Mouse (Mus musculus) ovary, adult 2 months (tissue): ENCODE data around the gene Gm20219. TPM values are rescaled to one million over a fixed set of nuclear protein-coding genes. Genes with fewer than 3 reads are reported as not detected.

Source experiments
- polyA plus RNA-seq: library from polyadenylated mRNA; depleted of rRNA; stranded (reverse); fragments of >200 nt; gene quantifications from 2 replicates; pipeline ENCODE4 v1.2.3, GENCODE M21; 2012; rRNA removed

Gm20219 gene
- 8.1 TPM in 2 replicates for polyA plus RNA-seq

DNA sequence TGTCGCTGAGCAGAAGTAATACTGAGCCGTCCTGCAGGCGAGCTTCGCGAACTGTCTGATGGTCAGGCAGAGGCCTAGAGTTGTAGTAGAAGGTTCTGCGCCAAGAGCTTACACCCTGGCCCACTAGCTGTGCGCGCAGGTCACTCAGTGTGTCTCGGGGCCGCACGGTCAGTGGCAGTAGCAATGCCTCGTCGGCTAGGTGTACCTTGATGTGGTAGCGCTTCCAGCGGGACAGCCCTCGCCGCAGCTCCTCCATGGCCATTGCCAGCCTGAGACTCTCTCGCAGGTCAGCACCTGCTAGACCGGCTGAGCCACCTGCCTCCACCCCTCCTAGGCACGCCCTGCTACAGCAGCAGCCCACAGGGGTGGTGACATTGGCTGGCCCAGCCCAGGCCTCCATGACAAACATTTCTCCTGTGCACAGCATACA, at the start of gene Gm20219:
Gm20219 (minus strand) TSS at position 266 of the 430 bp plus-strand sequence.

GRCm38 (mm10) chr17:56584257-56585130, 30.3 kb upstream of the Gm20219 start, which contains the start of the genes Safb2 and Safb:
Gene Safb2, minus strand, starts transcription at chr17:56584585.
Gene Safb, plus strand, starts transcription at chr17:56584825.

GRCm38 (mm10) chr17:56512310-56512709, 41.9 kb downstream of the Gm20219 start, which contains the start of gene Znrf4:
Gene Znrf4, minus strand, starts transcription at chr17:56512431.

Other genes starting within 250 kb of the Gm20219 start
- 75.5 and 81.9 TPM in 2 replicates for gene Kdm4b, start 228.3 kb downstream of the Gm20219 start, polyA plus RNA-seq
- gene Ptprs, start 77.9 kb downstream of the Gm20219 start, polyA plus RNA-seq, result 427 and 461 TPM in 2 replicates
- gene Znrf4, start 42.0 kb downstream of the Gm20219 start, polyA plus RNA-seq, result not detected in 2 replicates
- 111 and 114 TPM in 2 replicates for gene Safb2, start 30.2 kb upstream of the Gm20219 start, polyA plus RNA-seq
- gene Safb, start 30.4 kb upstream of the Gm20219 start, polyA plus RNA-seq, result 93.0 and 103 TPM in 2 replicates
- 157 and 222 TPM in 2 replicates for gene 2410015M20Rik, start 55.4 kb upstream of the Gm20219 start, polyA plus RNA-seq
- gene Rpl36, start 59.0 kb upstream of the Gm20219 start, polyA plus RNA-seq, result 3,601 and 4,599 TPM in 2 replicates
- gene Lonp1, start 72.5 kb upstream of the Gm20219 start, polyA plus RNA-seq, result 227 and 249 TPM in 2 replicates
- 1.3 and 2.6 TPM in 2 replicates for gene Catsperd, start 73.8 kb upstream of the Gm20219 start, polyA plus RNA-seq
- gene Ranbp3, start 118.9 kb upstream of the Gm20219 start, polyA plus RNA-seq, result 125 and 135 TPM in 2 replicates
- 694 and 729 TPM in 2 replicates for gene Ndufa11, start 163.4 kb upstream of the Gm20219 start, polyA plus RNA-seq
- 47.8 and 78.5 TPM in 2 replicates for gene Vmac, start 163.6 kb upstream of the Gm20219 start, polyA plus RNA-seq
- gene Nrtn, start 203.1 kb upstream of the Gm20219 start, polyA plus RNA-seq, result 169 and 335 TPM in 2 replicates
- 135 and 136 TPM in 2 replicates for gene Dus3l, start 210.4 kb upstream of the Gm20219 start, polyA plus RNA-seq
- gene Prr22, start 215.9 kb upstream of the Gm20219 start, polyA plus RNA-seq, result 3.3 and 4.8 TPM in 2 replicates